Mouse (Mus musculus) urinary bladder, postnatal 4 days (tissue): ENCODE measurements around the gene Gapt.

Experiments
- DNase-seq, 2 experiments: peaks; one replicate each; pipeline ENCODE4 v3.0.0; 2021 to 2022; ENCODE audit warnings: low spot score in 2 of 2

Gene Gapt

GRCm38 (mm10) chr13:110346707-110347106, 10.3 kb downstream of the Gapt start:
- no peak for DNase-seq

GRCm38 (mm10) chr13:110342602-110343001, 14.4 kb downstream of the Gapt start:
- DNase-seq = no peak

GRCm38 (mm10) chr13:110332958-110333597, 23.9 kb downstream of the Gapt start:
- no peak for DNase-seq

DNA sequence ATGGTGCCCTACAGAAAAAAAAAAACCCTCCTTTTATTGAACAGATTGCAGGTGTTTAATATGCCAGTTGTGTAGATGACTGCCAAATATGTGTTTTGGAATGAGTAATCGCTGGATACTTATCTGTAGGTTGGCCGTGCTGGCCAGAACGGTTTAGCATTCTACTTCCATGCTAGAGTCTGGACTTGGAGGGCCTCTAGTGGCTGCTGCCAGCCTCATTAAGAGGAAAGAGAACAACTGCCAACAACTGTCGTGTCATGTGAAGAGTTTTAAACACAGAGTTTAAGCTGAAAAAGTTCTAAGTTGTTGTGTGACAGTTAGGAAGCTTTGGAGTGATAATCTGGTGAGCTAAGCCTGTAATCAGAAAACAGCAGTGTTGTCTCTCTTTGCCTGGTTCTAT, 38.3 kb downstream of the Gapt start:
- no peak for DNase-seq

- DNase-seq = no peak
Observed at GRCm38 (mm10) chr13:110307188-110307587, 49.8 kb downstream of the Gapt start.
